Mouse (Mus musculus) brain, adult 2 months (tissue): ENCODE measurements around the gene Rsrp1.

Experiments
- DNase-seq: peaks from one replicate; pipeline ENCODE4 v3.0.0; 2011; ENCODE audit warnings: low read depth, low spot score

Gene Rsrp1

GRCm38 (mm10) chr4:134922111-134922924 is 1.1 kb upstream of the Rsrp1 start:
- no peak for DNase-seq

GRCm38 (mm10) chr4:134922925-134923244 is 507 bp upstream of the Rsrp1 start:
- DNase-seq = peak; percentile 68

GRCm38 (mm10) chr4:134924019-134924741 is 788 bp downstream of the Rsrp1 start:
- DNase-seq = peak; percentile 83

GRCm38 (mm10) chr4:134925206-134925605 is 1.8 kb downstream of the Rsrp1 start:
- DNase-seq = no peak

GRCm38 (mm10) chr4:134927815-134928463 is 4.5 kb downstream of the Rsrp1 start:
- DNase-seq = no peak

- no peak for DNase-seq
Measured at GRCm38 (mm10) chr4:134928464-134928836, 5.1 kb downstream of the Rsrp1 start.

- peak; percentile 24 for DNase-seq
Measured at GRCm38 (mm10) chr4:134929536-134929935, 6.1 kb downstream of the Rsrp1 start.

- DNase-seq = no peak
Measured at GRCm38 (mm10) chr4:134930190-134930589, 6.8 kb downstream of the Rsrp1 start.

GRCm38 (mm10) chr4:134930684-134931481 is 7.5 kb downstream of the Rsrp1 start, which contains the start of gene Syf2:
Syf2 (plus strand) TSS chr4:134930898.
- peak; percentile 99 for DNase-seq

GRCm38 (mm10) chr4:134937240-134938176 is 14.1 kb downstream of the Rsrp1 start:
- peak; percentile 29 for DNase-seq

GRCm38 (mm10) chr4:134939900-134940299 is 16.5 kb downstream of the Rsrp1 start:
- DNase-seq = no peak

- peak; percentile 61 for DNase-seq
Measured at GRCm38 (mm10) chr4:134943758-134944538, 20.6 kb downstream of the Rsrp1 start.

- DNase-seq = peak; percentile 86
Measured at GRCm38 (mm10) chr4:134946024-134946744, 22.8 kb downstream of the Rsrp1 start.

GRCm38 (mm10) chr4:134950518-134951091 is 27.2 kb downstream of the Rsrp1 start:
- peak; percentile 33 for DNase-seq

- peak; percentile 67 for DNase-seq
Measured at GRCm38 (mm10) chr4:134954461-134954860, 31.1 kb downstream of the Rsrp1 start.

GRCm38 (mm10) chr4:134955196-134955595 is 31.8 kb downstream of the Rsrp1 start:
- no peak for DNase-seq

- no peak for DNase-seq
Measured at GRCm38 (mm10) chr4:134955845-134956244, 32.5 kb downstream of the Rsrp1 start.

GRCm38 (mm10) chr4:134956328-134956727 is 32.9 kb downstream of the Rsrp1 start:
- peak; percentile 74 for DNase-seq
